ENCODE assay signal across 21 mouse cellular contexts in genomic region chr4:141284486-141284885, GRCm38 (mm10). TPM values are rescaled to one million over a fixed set of nuclear protein-coding genes. Genes with fewer than 3 reads are reported as not detected.
A peak's percentile ranks its signal among the peaks of the same experiment; 100 is the strongest.
DNase-seq lines count a peak whose midpoint lies in the region; ATAC-seq and TF ChIP-seq lines count a peak whose summit lies in the region.
"Had no signal": no experiment of that assay in that cellular context is flagged by ENCODE, and none has a peak within 500 bp of the region (broad histone marks: within the 10 kb centered on the region; RNA-seq: fewer than 3 reads in every experiment).

No protein-coding gene starts in this region.

- H3K4me1 ChIP-seq in E14TG2a.4 (replicated peaks; ENCODE audit: low read depth, low read length) (peaks cover 70% of the 10 kb centered on the region), ES-Bruce4 (ENCODE audit: control insufficient read depth, insufficient read depth, low read length) (peaks cover 24% of the 10 kb centered on the region), ES-E14 (ENCODE audit: control insufficient read depth in 2 of 2, insufficient read depth in 2 of 2, low read length in 2 of 2, poor library complexity in 1 of 2) (peaks cover 9 to 29% of the 10 kb centered on the region in 2 experiments; a peak in 3 of 4 replicates)

- DNase-seq in ES-E14 (ENCODE audit: low read depth, low spot score) (peak; percentile 73), ZHBTc4 (ENCODE audit: low read depth, low spot score) (peak; percentile 94)
- DNase-seq in thymus, adult 18-20 months, result no peak
- no peak for DNase-seq in adrenal gland, adult (ENCODE audit: inconsistent age in 2 of 2, low spot score in 1 of 2)
- DNase-seq: adrenal gland, adult 8-10 months; adrenal gland, postnatal 14 days; adrenal gland, postnatal 36 days; cerebellum, adult 11-12 months; cerebellum, adult 8-10 months; cerebellum, adult 9-11 months; cerebellum, postnatal 14 days; cerebellum, postnatal 36 days had no signal

- H3K4me3 ChIP-seq in E14TG2a.4 (replicated peaks; ENCODE audit: low read length) (peak overlapping the region; percentile 78), ES-Bruce4 (ENCODE audit: low read depth, low read length) (no peak overlapping the region), ES-E14 (ENCODE audit: insufficient read depth in 1 of 2, low read depth in 1 of 2, low read length in 2 of 2, poor library complexity in 1 of 2, severe bottlenecking in 1 of 2) (peak overlapping the region; percentile 4 to 50; a peak in 3 of 4 replicates)
- H3K4me3 ChIP-seq: embryonic facial prominence, embryonic 13.5 days; embryonic facial prominence, embryonic 15.5 days; forebrain, embryonic 13.5 days had no signal

- no peaks in the 10 kb centered on the region for H3K27me3 ChIP-seq in E14TG2a.4 (ENCODE audit: insufficient read depth, low read length)
- H3K27me3 ChIP-seq in ES-Bruce4 (ENCODE audit: control insufficient read depth, insufficient read depth, low read length, poor library complexity, severe bottlenecking), result no peaks in the 10 kb centered on the region

- H3K9me3 ChIP-seq in E14TG2a.4 (ENCODE audit: low read length) (no peaks in the 10 kb centered on the region), ES-Bruce4 (replicated peaks; ENCODE audit: control insufficient read depth, insufficient read depth, low read length, poor library complexity, severe bottlenecking) (no peaks in the 10 kb centered on the region), ES-E14 (ENCODE audit: control insufficient read depth, insufficient read depth, low read depth, low read length) (no peaks in the 10 kb centered on the region)
- H3K9me3 ChIP-seq: embryonic facial prominence, embryonic 13.5 days; embryonic facial prominence, embryonic 15.5 days; forebrain, embryonic 13.5 days had no signal

- H3K9ac ChIP-seq in ES-Bruce4 (ENCODE audit: low read depth, poor library complexity, severe bottlenecking) (peak overlapping the region; percentile 76), ES-E14 (ENCODE audit: insufficient read depth, low read depth, low read length, poor library complexity, severe bottlenecking) (peak overlapping the region; percentile 84)
- H3K9ac ChIP-seq: embryonic facial prominence, embryonic 13.5 days; embryonic facial prominence, embryonic 15.5 days; forebrain, embryonic 13.5 days had no signal

- H3K27ac ChIP-seq in ES-Bruce4 (ENCODE audit: insufficient read depth, low read length) (peak overlapping the region; percentile 96), ES-E14 (ENCODE audit: insufficient read depth, low read depth, low read length, poor library complexity, severe bottlenecking) (peak overlapping the region; percentile 100)
- H3K27ac ChIP-seq: embryonic facial prominence, embryonic 13.5 days; embryonic facial prominence, embryonic 15.5 days; forebrain, embryonic 13.5 days had no signal

- no peak for TF ChIP-seq POLR2A in ES-Bruce4 (IDR thresholded peaks at IDR 0.05; ENCODE audit: insufficient read depth, low read length)

- H3K36me3 ChIP-seq in E14TG2a.4 (ENCODE audit: insufficient read depth, low read length), result no peaks in the 10 kb centered on the region
- no peaks in the 10 kb centered on the region for H3K36me3 ChIP-seq in ES-Bruce4 (ENCODE audit: control insufficient read depth, insufficient read depth, low read length, poor library complexity, severe bottlenecking)
- H3K36me3 ChIP-seq in ES-E14 (ENCODE audit: control insufficient read depth, insufficient read depth, low read length, poor library complexity, severe bottlenecking), result no peaks in the 10 kb centered on the region
- H3K36me3 ChIP-seq: embryonic facial prominence, embryonic 13.5 days; embryonic facial prominence, embryonic 15.5 days had no signal

- TF ChIP-seq CTCF in E14TG2a.4 (conservative IDR thresholded peaks at IDR 0.05; ENCODE audit: low read length) (no peak), ES-Bruce4 (IDR thresholded peaks at IDR 0.05; ENCODE audit: low read depth, low read length) (no peak)

- in situ Hi-C loops in ES-E14 (cut with MboI; ENCODE audit: low sequenced_read_pairs in 2 of 2, unreplicated experiment in 2 of 2), result loop anchor here in 1 of 2 experiments (10.0 kb wide), 1 partner anchor 280 kb away; no protein-coding TSS in a partner anchor

- no peak for ATAC-seq in erythroblast, adult 5-6 weeks (replicated peaks; ENCODE audit: low FRiP score, poor library complexity, severe bottlenecking)
- ATAC-seq: forebrain, embryonic 13.5 days; forebrain, embryonic 16.5 days had no signal

- TF ChIP-seq EP300 in ES-Bruce4 (IDR thresholded peaks at IDR 0.05; ENCODE audit: insufficient read depth, low read depth, low read length), result peak; percentile 99

TF ChIP-seq in ES-E14, 5 proteins besides CTCF, POLR2A, EP300 and RAD21:
- TF ChIP-seq ZNF384 (IDR thresholded peaks at IDR 0.05; ENCODE audit: low read depth, low read length) (no peak), MAFK (IDR thresholded peaks at IDR 0.05; ENCODE audit: insufficient read depth, low read depth, low read length) (0 out of 2 replicates have a peak, but pooled peaks have one; percentile 2)

RNA-seq across cellular contexts. Expression of gene Epha2, which starts 16.6 kb away (rescaled TPM):
- polyA plus RNA-seq in ES-Bruce4 (2011; ENCODE audit: insufficient read depth, insufficient read length, low read depth, missing spikeins), result 44.7 and 51.3 TPM in 2 replicates
- total RNA-seq in ES-E14 (2012; rRNA removed), result 256 and 507 TPM in 2 replicates
- not detected in 2 replicates for total RNA-seq in erythroblast, adult 5-6 weeks (2015; ENCODE audit: low replicate concordance)
- total RNA-seq in erythroblast, adult 5-6 weeks (2017; ENCODE audit: low replicate concordance), result 0.14 TPM in 1 of 2 replicates, not detected in the other

RNA-seq across cellular contexts. Expression of gene Arhgef19, which starts 45.2 kb away (rescaled TPM):
- polyA plus RNA-seq in ES-Bruce4 (2011; ENCODE audit: insufficient read depth, insufficient read length, low read depth, missing spikeins), result 7.5 and 8.3 TPM in 2 replicates
- 1.7 and 2.3 TPM in 2 replicates for total RNA-seq in ES-E14 (2012; rRNA removed)
- total RNA-seq in erythroblast, adult 5-6 weeks (2015; ENCODE audit: low replicate concordance), result not detected in 2 replicates
- not detected in 2 replicates for total RNA-seq in erythroblast, adult 5-6 weeks (2017; ENCODE audit: low replicate concordance)
- total RNA-seq: common myeloid progenitor, adult 5-6 weeks; MEL had no signal

Comparison
In these comparisons a context has a peak if more than half of its experiments do, and no peak if none do; other contexts are left out.
1. DNase-seq: peak in ES-E14 (single experiment) and ZHBTc4 (single experiment); none in thymus, adult 18-20 months (0 of 2) and adrenal gland, adult (0 of 2).
2. RNA of gene Epha2, which starts 16.6 kb away (total RNA-seq): 256 to 507 TPM in ES-E14; 0.14 TPM in erythroblast, adult 5-6 weeks; every median in the first group is over 100 times any median in the second.